Mouse (Mus musculus) ES-Bruce4 (cell line): ENCODE results near the gene Csrnp3.

Experiments used
- CTCF ChIP-seq: IDR thresholded peaks from one replicate; pipeline ENCODE4 v1.8.1; 2011; ENCODE audit warnings: low read depth, low read length
- POLR2A ChIP-seq: IDR thresholded peaks from one replicate; pipeline ENCODE4 v1.8.1; 2011; ENCODE audit warnings: low read length; ENCODE audit not compliant: insufficient read depth

- TF ChIP-seq CTCF (no peak), POLR2A (no peak)
Measured at GRCm38 (mm10) chr2:66023419-66023818, 177.9 kb downstream of the Csrnp3 start.
